Mouse (Mus musculus): Measurements from ENCODE around the gene Pde4d. TPM values are rescaled to one million over a fixed set of nuclear protein-coding genes. Genes with fewer than 3 reads are reported as not detected.

Pde4d gene
- polyA plus RNA-seq, 1 experiment = 15.1 TPM

- peaks cover 12% of the 10 kb centered on the region for H3K79me3 ChIP-seq (ENCODE audit: low read depth)
- peaks cover 9% of the 10 kb centered on the region for H3K36me3 ChIP-seq (ENCODE audit: control insufficient read depth, insufficient read depth)
- H3ac ChIP-seq (ENCODE audit: control insufficient read depth, insufficient read length, low read depth) = no peak overlapping the region
- no peaks in the 10 kb centered on the region for H3K27me3 ChIP-seq (ENCODE audit: control insufficient read depth, insufficient read depth, insufficient read length)
- H3K4me3 ChIP-seq (ENCODE audit: insufficient read depth, poor library complexity, severe bottlenecking) = no peak overlapping the region
- H3K79me2 ChIP-seq (ENCODE audit: control insufficient read depth, insufficient read depth) = peaks cover 42% of the 10 kb centered on the region
- TF ChIP-seq MAX (IDR thresholded peaks at IDR 0.05) = no peak
- no peak for TF ChIP-seq MYOG (IDR thresholded peaks at IDR 0.05; ENCODE audit: control insufficient read depth, extremely low read depth, insufficient read length)
- no peak for TF ChIP-seq USF1 (IDR thresholded peaks at IDR 0.05; ENCODE audit: low read depth)
- no peak for TF ChIP-seq MYOD1 (IDR thresholded peaks at IDR 0.05; ENCODE audit: control insufficient read depth, insufficient read length, low read depth)
- no peak for TF ChIP-seq CEBPB (IDR thresholded peaks at IDR 0.05; ENCODE audit: low read depth)
- TF ChIP-seq CTCF (IDR thresholded peaks at IDR 0.05; ENCODE audit: control insufficient read depth, insufficient read depth, insufficient read length) = no peak
- no peak for TF ChIP-seq FOSL1 (IDR thresholded peaks at IDR 0.05; ENCODE audit: insufficient read depth, low read length, poor library complexity, severe bottlenecking)
Measured at GRCm38 (mm10) chr13:109729612-109730011, 1279.9 kb downstream of the Pde4d start.

GRCm38 (mm10) chr13:109732655-109733376 is 1283.1 kb downstream of the Pde4d start:
- no peaks in the 10 kb centered on the region for H3K36me3 ChIP-seq (ENCODE audit: control insufficient read depth, insufficient read depth)

GRCm38 (mm10) chr13:109736290-109737078 is 1286.7 kb downstream of the Pde4d start:
- Histone ChIP-seq H3K79me2 (ENCODE audit: control insufficient read depth, insufficient read depth) (peaks cover 29% of the 10 kb centered on the region), H3K36me3 (ENCODE audit: control insufficient read depth, insufficient read depth) (peaks cover 15% of the 10 kb centered on the region), H3K4me3 (ENCODE audit: insufficient read depth, poor library complexity, severe bottlenecking) (no peak overlapping the region), H3K27me3 (ENCODE audit: control insufficient read depth, insufficient read depth, insufficient read length) (no peaks in the 10 kb centered on the region), H3K79me3 (ENCODE audit: low read depth) (peaks cover 8% of the 10 kb centered on the region), H3ac (ENCODE audit: control insufficient read depth, insufficient read length, low read depth) (no peak overlapping the region)
- TF ChIP-seq MAX (IDR thresholded peaks at IDR 0.05) = no peak

More at GRCm38 (mm10) chr13:109732655-109733376, 1283.1 kb downstream of the Pde4d start:
- Histone ChIP-seq H3K79me2 (ENCODE audit: control insufficient read depth, insufficient read depth) (peaks cover 33% of the 10 kb centered on the region), H3K27me3 (ENCODE audit: control insufficient read depth, insufficient read depth, insufficient read length) (no peaks in the 10 kb centered on the region), H3ac (ENCODE audit: control insufficient read depth, insufficient read length, low read depth) (no peak overlapping the region), H3K4me3 (ENCODE audit: insufficient read depth, poor library complexity, severe bottlenecking) (no peak overlapping the region), H3K79me3 (ENCODE audit: low read depth) (peaks cover 10% of the 10 kb centered on the region)
- TF ChIP-seq MYOD1 (IDR thresholded peaks at IDR 0.05; ENCODE audit: control insufficient read depth, insufficient read length, low read depth) (no peak), CEBPB (IDR thresholded peaks at IDR 0.05; ENCODE audit: low read depth) (no peak), FOSL1 (IDR thresholded peaks at IDR 0.05; ENCODE audit: insufficient read depth, low read length, poor library complexity, severe bottlenecking) (no peak), USF1 (IDR thresholded peaks at IDR 0.05; ENCODE audit: low read depth) (no peak), MAX (IDR thresholded peaks at IDR 0.05) (no peak), CTCF (IDR thresholded peaks at IDR 0.05; ENCODE audit: control insufficient read depth, insufficient read depth, insufficient read length) (no peak), MYOG (IDR thresholded peaks at IDR 0.05; ENCODE audit: control insufficient read depth, extremely low read depth, insufficient read length) (no peak)

GRCm38 (mm10) chr13:109746492-109746891 is 1296.7 kb downstream of the Pde4d start:
- Histone ChIP-seq H3K4me3 (ENCODE audit: insufficient read depth, poor library complexity, severe bottlenecking) (no peak overlapping the region), H3K79me3 (ENCODE audit: low read depth) (no peaks in the 10 kb centered on the region), H3ac (ENCODE audit: control insufficient read depth, insufficient read length, low read depth) (no peak overlapping the region), H3K36me3 (ENCODE audit: control insufficient read depth, insufficient read depth) (peaks cover 77% of the 10 kb centered on the region), H3K27me3 (ENCODE audit: control insufficient read depth, insufficient read depth, insufficient read length) (no peaks in the 10 kb centered on the region), H3K79me2 (ENCODE audit: control insufficient read depth, insufficient read depth) (no peaks in the 10 kb centered on the region)
- TF ChIP-seq CEBPB (IDR thresholded peaks at IDR 0.05; ENCODE audit: low read depth) (no peak), MYOD1 (IDR thresholded peaks at IDR 0.05; ENCODE audit: control insufficient read depth, insufficient read length, low read depth) (no peak), CTCF (IDR thresholded peaks at IDR 0.05; ENCODE audit: control insufficient read depth, insufficient read depth, insufficient read length) (no peak), USF1 (IDR thresholded peaks at IDR 0.05; ENCODE audit: low read depth) (no peak), MAX (IDR thresholded peaks at IDR 0.05) (no peak), MYOG (IDR thresholded peaks at IDR 0.05; ENCODE audit: control insufficient read depth, extremely low read depth, insufficient read length) (no peak), FOSL1 (IDR thresholded peaks at IDR 0.05; ENCODE audit: insufficient read depth, low read length, poor library complexity, severe bottlenecking) (no peak)

- H3K79me2 ChIP-seq (ENCODE audit: control insufficient read depth, insufficient read depth) = no peaks in the 10 kb centered on the region
- no peak for TF ChIP-seq CTCF (IDR thresholded peaks at IDR 0.05; ENCODE audit: control insufficient read depth, insufficient read depth, insufficient read length)
- H3K36me3 ChIP-seq (ENCODE audit: control insufficient read depth, insufficient read depth) = peaks cover 31% of the 10 kb centered on the region
- H3K79me3 ChIP-seq (ENCODE audit: low read depth) = peaks cover 1% of the 10 kb centered on the region
- H3ac ChIP-seq (ENCODE audit: control insufficient read depth, insufficient read length, low read depth) = no peak overlapping the region
- H3K27me3 ChIP-seq (ENCODE audit: control insufficient read depth, insufficient read depth, insufficient read length) = no peaks in the 10 kb centered on the region
- no peak overlapping the region for H3K4me3 ChIP-seq (ENCODE audit: insufficient read depth, poor library complexity, severe bottlenecking)
Measured at GRCm38 (mm10) chr13:109752236-109752863, 1302.6 kb downstream of the Pde4d start.
